Mouse (Mus musculus) forebrain, embryonic 10.5 days (tissue): Measurements from ENCODE around the gene Bcas2. TPM values are rescaled to one million over a fixed set of nuclear protein-coding genes. Genes with fewer than 3 reads are reported as not detected.
A peak's percentile ranks its signal among the peaks of the same experiment; 100 is the strongest.

ENCODE experiments used
- DNase-seq: peaks from one replicate; pipeline ENCODE4 v3.0.0-alpha.2; 2017; ENCODE audit warnings: low spot score; ENCODE audit errors: extremely low spot score
- H3K27ac ChIP-seq: fragments of 300-500 bp; sonication (generic); 2 replicates; pipeline ENCODE4 v1.5.1; 2016; ENCODE audit warnings: mild to moderate bottlenecking
- H3K27me3 ChIP-seq: fragments of 300-500 bp; sonication (generic); 2 replicates; pipeline ENCODE4 v1.6.1; 2016; ENCODE audit warnings: mild to moderate bottlenecking; ENCODE audit not compliant: poor library complexity, severe bottlenecking
- H3K36me3 ChIP-seq: fragments of 300-500 bp; sonication (generic); replicated peaks from 2 replicates; pipeline ENCODE4 v1.6.1; 2016; ENCODE audit warnings: mild to moderate bottlenecking, moderate library complexity
- H3K4me1 ChIP-seq: fragments of 300-500 bp; sonication (generic); 2 replicates; pipeline ENCODE4 v1.6.1; 2016
- H3K4me3 ChIP-seq: fragments of 300-500 bp; sonication (generic); 2 replicates; pipeline ENCODE4 v1.5.1; 2016; ENCODE audit warnings: mild to moderate bottlenecking, moderate library complexity
- H3K9me3 ChIP-seq: fragments of 300-500 bp; sonication (generic); 2 replicates; pipeline ENCODE4 v1.6.1; 2016; ENCODE audit warnings: mild to moderate bottlenecking, moderate library complexity
- WGBS: fragments of 180-500 bp; shearing (Covaris S2); methylation state at CpG from one replicate; pipeline ENCODE4 v1.1.7; 2016; 5-methylcytosine and 5-hydroxymethylcytosine counted together
- polyA plus RNA-seq: library from polyadenylated mRNA; unstranded; fragments of >200 nt; fragmentation: Nextera tagmentation; extraction: Ambion mirVana; gene quantifications from 2 replicates; pipeline ENCODE4 v1.2.1, GENCODE M21; 2016

Bcas2 gene
- polyA plus RNA-seq, 1 experiment from 2014 or later: 244 TPM

- Histone ChIP-seq H3K36me3 (no peaks in the 10 kb centered on the region), H3K4me1 (peaks cover 2% of the 10 kb centered on the region), H3K9me3 (no peaks in the 10 kb centered on the region), H3K27me3 (no peaks in the 10 kb centered on the region), H3K27ac (no peak overlapping the region), H3K4me3 (no peak overlapping the region)
- WGBS: 90% methylated on average over 11 of the region's 11 CpGs
- no peak for DNase-seq
Observed at GRCm38 (mm10) chr3:103141287-103141686, 30.2 kb upstream of the Bcas2 start.

GRCm38 (mm10) chr3:103142366-103142765 is 29.1 kb upstream of the Bcas2 start:
- DNase-seq: no peak
- no peaks in the 10 kb centered on the region for H3K9me3 ChIP-seq

GRCm38 (mm10) chr3:103145336-103145735 is 26.1 kb upstream of the Bcas2 start:
- WGBS: 77% methylated on average over 2 of the region's 2 CpGs
- Histone ChIP-seq H3K27ac (no peak overlapping the region), H3K4me1 (peaks cover 5% of the 10 kb centered on the region), H3K27me3 (no peaks in the 10 kb centered on the region), H3K9me3 (no peaks in the 10 kb centered on the region), H3K36me3 (no peaks in the 10 kb centered on the region), H3K4me3 (no peak overlapping the region)
- no peak for DNase-seq

More at GRCm38 (mm10) chr3:103142366-103142765, 29.1 kb upstream of the Bcas2 start:
- Histone ChIP-seq H3K27me3 (no peaks in the 10 kb centered on the region), H3K36me3 (no peaks in the 10 kb centered on the region), H3K27ac (no peak overlapping the region), H3K4me3 (no peak overlapping the region), H3K4me1 (peaks cover 5% of the 10 kb centered on the region)
- WGBS: 85% methylated on average over 10 of the region's 10 CpGs

- 69% methylated on average over 4 of the region's 4 CpGs for WGBS
- no peak overlapping the region for H3K27ac ChIP-seq
- no peak for DNase-seq
- no peaks in the 10 kb centered on the region for H3K9me3 ChIP-seq
- peaks cover 5% of the 10 kb centered on the region for H3K4me1 ChIP-seq
- H3K27me3 ChIP-seq: no peaks in the 10 kb centered on the region
- H3K4me3 ChIP-seq: no peak overlapping the region
- no peaks in the 10 kb centered on the region for H3K36me3 ChIP-seq
Observed at GRCm38 (mm10) chr3:103145791-103146190, 25.7 kb upstream of the Bcas2 start.

- no peak overlapping the region for H3K27ac ChIP-seq
- H3K4me1 ChIP-seq: peaks cover 5% of the 10 kb centered on the region
- no peaks in the 10 kb centered on the region for H3K36me3 ChIP-seq
- H3K9me3 ChIP-seq: no peaks in the 10 kb centered on the region
- DNase-seq: no peak
- no peak overlapping the region for H3K4me3 ChIP-seq
- WGBS: 68% methylated on average over 23 of the region's 23 CpGs
- no peaks in the 10 kb centered on the region for H3K27me3 ChIP-seq
Observed at GRCm38 (mm10) chr3:103146330-103147166, 24.9 kb upstream of the Bcas2 start.

- WGBS: 89% methylated on average over 4 of the region's 4 CpGs
- Histone ChIP-seq H3K9me3 (no peaks in the 10 kb centered on the region), H3K4me1 (peaks cover 5% of the 10 kb centered on the region), H3K27ac (no peak overlapping the region), H3K27me3 (no peaks in the 10 kb centered on the region), H3K36me3 (no peaks in the 10 kb centered on the region), H3K4me3 (no peak overlapping the region)
- DNase-seq: no peak
Observed at GRCm38 (mm10) chr3:103147775-103148174, 23.7 kb upstream of the Bcas2 start.

- 86% methylated on average over 10 of the region's 10 CpGs for WGBS
- Histone ChIP-seq H3K9me3 (no peaks in the 10 kb centered on the region), H3K27me3 (no peaks in the 10 kb centered on the region)
Observed at GRCm38 (mm10) chr3:103148941-103149340, 22.5 kb upstream of the Bcas2 start.

GRCm38 (mm10) chr3:103153761-103154160 is 17.7 kb upstream of the Bcas2 start:
- H3K4me3 ChIP-seq: no peak overlapping the region
- DNase-seq: no peak
- H3K27ac ChIP-seq: no peak overlapping the region
- no peaks in the 10 kb centered on the region for H3K36me3 ChIP-seq
- no peaks in the 10 kb centered on the region for H3K4me1 ChIP-seq
- H3K27me3 ChIP-seq: no peaks in the 10 kb centered on the region
- H3K9me3 ChIP-seq: no peaks in the 10 kb centered on the region

More at GRCm38 (mm10) chr3:103148941-103149340, 22.5 kb upstream of the Bcas2 start:
- Histone ChIP-seq H3K36me3 (no peaks in the 10 kb centered on the region), H3K4me3 (no peak overlapping the region), H3K27ac (no peak overlapping the region), H3K4me1 (peaks cover 5% of the 10 kb centered on the region)
- DNase-seq: no peak

GRCm38 (mm10) chr3:103159232-103159900 is 12.1 kb upstream of the Bcas2 start:
- no peak for DNase-seq
- Histone ChIP-seq H3K4me3 (no peak overlapping the region), H3K36me3 (no peaks in the 10 kb centered on the region), H3K27ac (no peak overlapping the region), H3K4me1 (no peaks in the 10 kb centered on the region), H3K27me3 (no peaks in the 10 kb centered on the region), H3K9me3 (no peaks in the 10 kb centered on the region)
- WGBS: 67% methylated on average over 3 of the region's 3 CpGs

- no peak overlapping the region for H3K27ac ChIP-seq
- H3K4me3 ChIP-seq: no peak overlapping the region
- H3K9me3 ChIP-seq: no peaks in the 10 kb centered on the region
- 13% methylated on average over 4 of the region's 4 CpGs for WGBS
- peak; percentile 71 for DNase-seq
- no peaks in the 10 kb centered on the region for H3K27me3 ChIP-seq
- H3K36me3 ChIP-seq: peaks cover 17% of the 10 kb centered on the region
- H3K4me1 ChIP-seq: peaks cover 14% of the 10 kb centered on the region
Observed at GRCm38 (mm10) chr3:103169771-103170170, 1.7 kb upstream of the Bcas2 start.

GRCm38 (mm10) chr3:103172615-103173014 is 1.2 kb downstream of the Bcas2 start:
- Histone ChIP-seq H3K27ac (peak overlapping the region; percentile 93), H3K27me3 (no peaks in the 10 kb centered on the region), H3K4me3 (peak overlapping the region; percentile 79), H3K9me3 (no peaks in the 10 kb centered on the region), H3K36me3 (peaks cover 45% of the 10 kb centered on the region), H3K4me1 (peaks cover 14% of the 10 kb centered on the region)
- no peak for DNase-seq
- WGBS: 70% methylated on average over 5 of the region's 5 CpGs

- peaks cover 9% of the 10 kb centered on the region for H3K4me1 ChIP-seq
- no peaks in the 10 kb centered on the region for H3K27me3 ChIP-seq
- WGBS: 92% methylated on average over 4 of the region's 4 CpGs
- no peak for DNase-seq
- no peaks in the 10 kb centered on the region for H3K9me3 ChIP-seq
- H3K27ac ChIP-seq: no peak overlapping the region
- no peak overlapping the region for H3K4me3 ChIP-seq
- peaks cover 68% of the 10 kb centered on the region for H3K36me3 ChIP-seq
Observed at GRCm38 (mm10) chr3:103176740-103177139, 5.3 kb downstream of the Bcas2 start.

GRCm38 (mm10) chr3:103179527-103179926 is 8.1 kb downstream of the Bcas2 start:
- Histone ChIP-seq H3K27ac (no peak overlapping the region), H3K4me1 (no peaks in the 10 kb centered on the region), H3K4me3 (no peak overlapping the region), H3K9me3 (no peaks in the 10 kb centered on the region), H3K27me3 (no peaks in the 10 kb centered on the region), H3K36me3 (peaks cover 54% of the 10 kb centered on the region)
- 91% methylated on average over 9 of the region's 9 CpGs for WGBS
- DNase-seq: no peak
